Mouse (Mus musculus) heart, embryonic 13.5 days (tissue): ENCODE results near the gene Pten. TPM values are rescaled to one million over a fixed set of nuclear protein-coding genes. Genes with fewer than 3 reads are reported as not detected.
"Not testable (repeated sequence)": the region's sequence is repeated elsewhere in the genome, so short reads cannot be mapped to it uniquely, and the experiment has no call there.

Source experiments
- ATAC-seq: fragments of 200-750 bp; cut with Nextera tagmentation; 2 replicates; pipeline ENCODE4 v1.8.0; 2017; ENCODE audit warnings: moderate TSS enrichment; ENCODE audit not compliant: insufficient number of reproducible peaks, low FRiP score, low TSS enrichment; ENCODE audit errors: extremely low read depth
- H3K27ac ChIP-seq: fragments of 300-500 bp; sonication (generic); replicated peaks from 2 replicates; pipeline ENCODE4 v1.5.1; 2015; ENCODE audit warnings: moderate library complexity, mild to moderate bottlenecking, inconsistent platforms
- H3K27me3 ChIP-seq: fragments of 300-500 bp; sonication (generic); replicated peaks from 2 replicates; pipeline ENCODE4 v1.6.1; 2015; ENCODE audit warnings: mild to moderate bottlenecking, inconsistent platforms
- H3K36me3 ChIP-seq: fragments of 300-500 bp; sonication (generic); 2 replicates; pipeline ENCODE4 v1.6.1; 2015; ENCODE audit warnings: mild to moderate bottlenecking, inconsistent platforms
- H3K4me1 ChIP-seq: fragments of 300-500 bp; sonication (generic); 2 replicates; pipeline ENCODE4 v1.6.1; 2015; ENCODE audit warnings: inconsistent platforms
- H3K4me2 ChIP-seq: fragments of 300-500 bp; sonication (generic); 2 replicates; pipeline ENCODE4 v1.6.1; 2015; ENCODE audit warnings: inconsistent platforms, mild to moderate bottlenecking, moderate library complexity
- H3K4me3 ChIP-seq: fragments of 300-500 bp; sonication (generic); 2 replicates; pipeline ENCODE4 v1.5.1; 2015; ENCODE audit warnings: moderate library complexity, mild to moderate bottlenecking, inconsistent platforms
- H3K9ac ChIP-seq: fragments of 300-500 bp; sonication (generic); 2 replicates; pipeline ENCODE4 v1.6.1; 2015; ENCODE audit warnings: inconsistent platforms, mild to moderate bottlenecking, moderate library complexity
- H3K9me3 ChIP-seq: fragments of 300-500 bp; sonication (generic); 2 replicates; pipeline ENCODE4 v1.6.1; 2016; ENCODE audit warnings: inconsistent platforms
- WGBS: fragments of 180-500 bp; shearing (Covaris S2); methylation state at CpG from one replicate; pipeline ENCODE4 v1.1.7; 2015; ENCODE audit warnings: mixed read lengths; 5-methylcytosine and 5-hydroxymethylcytosine counted together
- polyA plus RNA-seq: library from polyadenylated mRNA; unstranded; fragments of >200 nt; fragmentation: Nextera tagmentation; extraction: Ambion mirVana; gene quantifications from 2 replicates; pipeline ENCODE4 v1.2.1, GENCODE M21; 2015

The Pten gene
- polyA plus RNA-seq, 1 experiment from 2014 or later, result 3.9 TPM

DNA sequence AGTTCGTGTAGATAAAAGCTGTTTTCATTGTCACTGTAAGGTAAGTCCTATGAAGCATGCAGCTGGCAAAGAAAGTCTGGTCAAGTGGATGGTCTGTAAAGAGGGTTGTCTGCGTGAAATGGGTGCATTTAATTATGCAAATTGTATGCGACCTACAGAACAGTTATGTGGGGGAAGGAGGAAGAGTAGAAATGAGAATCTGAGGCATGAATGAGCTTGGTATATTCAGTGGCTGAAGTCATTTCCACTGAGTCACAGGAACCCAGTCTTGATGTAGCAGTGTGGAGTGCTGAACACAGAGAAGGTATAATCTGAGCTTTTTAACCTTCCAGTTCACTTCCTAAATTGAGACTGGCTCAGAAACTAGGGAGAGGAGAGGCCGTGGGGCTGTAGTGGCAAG, 61.5 kb downstream of the Pten start:
- no peaks in the 10 kb centered on the region for H3K9me3 ChIP-seq
- H3K9ac ChIP-seq, result no peak overlapping the region
- H3K4me1 ChIP-seq, result no peaks in the 10 kb centered on the region
- ATAC-seq, result no peak
- 81% methylated on average over 4 of the region's 4 CpGs for WGBS
- peaks cover 45% of the 10 kb centered on the region for H3K36me3 ChIP-seq
- H3K4me3 ChIP-seq, result no peak overlapping the region
- H3K27me3 ChIP-seq, result no peaks in the 10 kb centered on the region
- H3K4me2 ChIP-seq, result no peak overlapping the region
- H3K27ac ChIP-seq, result no peak overlapping the region

DNA sequence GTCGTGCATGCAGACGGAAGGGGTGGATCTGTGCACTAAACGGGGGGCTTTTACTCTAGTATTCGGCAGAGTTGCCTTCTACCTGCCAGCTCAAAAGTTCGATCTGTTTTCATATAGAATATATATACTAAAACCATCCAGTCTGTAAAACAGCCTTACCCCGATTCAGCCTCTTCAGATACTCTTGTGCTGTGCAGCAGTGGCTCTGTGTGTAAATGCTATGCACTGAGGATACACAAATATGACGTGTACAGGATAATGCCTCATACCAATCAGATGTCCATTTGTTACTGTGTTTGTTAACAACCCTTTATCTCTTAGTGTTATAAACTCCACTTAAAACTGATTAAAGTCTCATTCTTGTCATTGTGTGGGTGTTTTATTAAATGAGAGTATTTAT, 65.7 kb downstream of the Pten start:
- H3K27ac ChIP-seq, ATAC-seq, H3K27me3 ChIP-seq, H3K9me3 ChIP-seq, H3K9ac ChIP-seq, H3K4me3 ChIP-seq, H3K4me2 ChIP-seq, H3K4me1 ChIP-seq: not testable (repeated sequence)
- H3K36me3 ChIP-seq, result peaks cover 26% of the 10 kb centered on the region
- no CpG with 5 or more reads among the region's 7 CpGs for WGBS

DNA sequence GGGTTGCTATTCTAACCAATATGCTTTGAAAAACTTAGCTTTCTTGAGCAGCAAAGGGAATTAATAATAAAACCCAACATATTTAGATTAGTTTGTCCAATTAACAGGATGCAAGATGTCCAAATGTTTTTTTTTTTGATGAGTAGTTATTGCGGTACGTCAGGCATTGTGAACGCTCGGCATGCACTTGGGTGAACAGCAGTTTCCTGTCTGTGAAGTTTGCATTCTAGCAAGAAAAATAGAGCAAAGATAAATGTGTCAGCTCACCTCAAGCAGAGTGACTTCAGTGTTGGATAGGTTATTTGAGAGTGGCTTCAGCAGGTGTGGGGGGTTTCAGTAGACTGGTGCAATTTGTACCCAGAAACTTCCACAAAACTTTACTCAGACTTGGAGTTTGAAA, 69.3 kb downstream of the Pten start:
- no peak for ATAC-seq
- WGBS, result 72% methylated on average over 4 of the region's 4 CpGs

DNA sequence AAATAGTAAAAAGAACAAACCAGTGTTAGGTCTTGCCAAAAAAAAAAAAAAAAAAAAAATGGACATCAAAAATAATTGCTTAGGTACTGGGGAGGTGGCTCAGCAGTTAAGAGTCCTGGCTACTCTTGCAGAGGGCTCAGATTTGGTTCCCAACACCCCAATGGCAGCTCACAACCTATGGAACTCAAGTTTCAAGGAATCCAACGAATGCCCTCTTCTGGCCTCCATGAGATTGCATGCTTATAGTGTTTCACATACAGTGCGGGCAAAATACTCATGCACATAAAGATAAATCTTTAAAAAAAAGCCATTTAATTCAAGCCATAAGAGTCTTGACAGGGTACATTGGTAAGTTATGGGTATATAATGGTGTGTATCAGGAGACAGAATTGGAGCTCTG, 72.6 kb downstream of the Pten start:
- Histone ChIP-seq H3K36me3 (no peaks in the 10 kb centered on the region), H3K4me3 (no peak overlapping the region), H3K9me3 (no peaks in the 10 kb centered on the region), H3K27me3 (no peaks in the 10 kb centered on the region), H3K27ac (no peak overlapping the region), H3K4me2 (no peak overlapping the region), H3K9ac (no peak overlapping the region), H3K4me1 (no peaks in the 10 kb centered on the region)
- ATAC-seq, result no peak
- 86% methylated on average over 2 of the region's 2 CpGs for WGBS

More for the DNA sequence above, 69.3 kb downstream of the Pten start:
- Histone ChIP-seq H3K4me1 (no peaks in the 10 kb centered on the region), H3K4me2 (no peak overlapping the region), H3K27ac (no peak overlapping the region), H3K4me3 (no peak overlapping the region), H3K36me3 (no peaks in the 10 kb centered on the region), H3K9ac (no peak overlapping the region), H3K9me3 (no peaks in the 10 kb centered on the region), H3K27me3 (no peaks in the 10 kb centered on the region)

DNA sequence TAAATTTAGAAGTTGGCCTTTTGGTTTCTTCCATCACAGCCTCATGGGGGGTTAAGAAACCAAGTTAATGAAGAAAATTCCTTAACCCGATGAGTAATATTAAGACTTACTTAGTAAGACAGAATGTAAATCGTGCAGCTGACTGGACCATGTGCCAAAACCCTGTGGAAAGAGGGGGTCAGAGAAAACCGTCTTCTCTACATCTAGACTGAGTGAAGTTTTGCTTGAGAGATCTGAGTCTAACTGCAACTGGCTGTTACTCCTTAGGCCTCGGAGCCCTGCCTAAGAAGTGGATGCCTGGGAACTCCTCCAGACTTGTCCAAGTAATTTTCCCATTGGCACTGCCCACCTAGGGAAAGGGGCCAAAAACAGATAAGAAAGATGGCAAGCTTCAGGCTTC, 74.0 kb downstream of the Pten start:
- Histone ChIP-seq H3K27ac (no peak overlapping the region), H3K9me3 (no peaks in the 10 kb centered on the region), H3K9ac (no peak overlapping the region), H3K4me2 (no peak overlapping the region), H3K4me1 (no peaks in the 10 kb centered on the region), H3K27me3 (no peaks in the 10 kb centered on the region), H3K4me3 (no peak overlapping the region), H3K36me3 (no peaks in the 10 kb centered on the region)
- WGBS, result 90% methylated on average over 4 of the region's 4 CpGs
- no peak for ATAC-seq

DNA sequence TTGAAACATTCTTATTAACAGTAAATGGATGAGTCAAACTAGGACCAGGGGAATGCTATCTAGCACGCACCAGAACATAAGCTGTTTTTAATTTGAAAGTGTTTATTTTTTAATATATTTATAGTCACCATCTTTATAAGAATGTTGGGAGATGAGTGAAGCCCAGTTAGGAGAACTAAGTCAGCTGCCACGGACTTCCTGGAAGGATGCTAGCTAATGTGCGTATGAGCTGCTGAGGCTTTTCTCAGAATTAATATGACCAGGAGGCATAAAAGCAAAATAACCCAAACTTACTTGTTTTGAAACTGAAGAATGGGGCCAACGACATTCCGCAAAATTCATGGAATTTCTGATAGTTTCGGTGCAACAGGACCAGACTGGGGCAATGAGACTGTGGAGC, 83.2 kb downstream of the Pten start:
- H3K27ac ChIP-seq, result no peak overlapping the region
- no peak for ATAC-seq
- H3K27me3 ChIP-seq, result no peaks in the 10 kb centered on the region
- no peaks in the 10 kb centered on the region for H3K4me1 ChIP-seq
- no peak overlapping the region for H3K4me3 ChIP-seq
- WGBS, result 88% methylated on average over 6 of the region's 6 CpGs
- H3K9me3 ChIP-seq, result peaks cover 7% of the 10 kb centered on the region; the same call in 1 of the 2 replicates
- no peak overlapping the region for H3K9ac ChIP-seq
- H3K4me2 ChIP-seq, result no peak overlapping the region
- H3K36me3 ChIP-seq, result 0 out of 2 replicates have a peak, but pooled peaks cover 3% of the 10 kb centered on the region

DNA sequence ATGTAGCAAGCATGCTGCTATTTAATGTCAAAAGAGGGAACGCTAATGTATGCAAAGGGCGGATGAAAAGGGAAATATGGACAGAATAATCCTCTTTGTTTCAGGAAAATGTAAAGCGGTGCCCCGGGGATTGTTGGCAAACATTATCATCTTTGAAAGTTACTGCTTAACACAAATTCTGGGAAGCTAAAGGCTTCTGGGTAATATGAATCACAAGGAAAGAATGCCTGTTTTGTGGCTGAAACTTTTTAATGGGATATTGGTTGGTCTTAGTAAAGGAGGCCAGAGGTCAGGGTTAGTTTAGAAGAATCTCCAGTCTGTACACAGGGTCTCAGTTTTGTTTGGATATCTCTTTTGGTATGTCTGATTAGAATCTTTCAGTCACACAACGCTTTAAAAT, 87.2 kb downstream of the Pten start:
- H3K27me3 ChIP-seq, result no peaks in the 10 kb centered on the region
- H3K27ac ChIP-seq, result no peak overlapping the region
- H3K9me3 ChIP-seq, result no peaks in the 10 kb centered on the region
- no peak for ATAC-seq
- H3K36me3 ChIP-seq, result no peaks in the 10 kb centered on the region
- WGBS, result 78% methylated on average over 5 of the region's 5 CpGs
- H3K4me2 ChIP-seq, result no peak overlapping the region
- H3K4me3 ChIP-seq, result no peak overlapping the region
- no peaks in the 10 kb centered on the region for H3K4me1 ChIP-seq
- H3K9ac ChIP-seq, result no peak overlapping the region

DNA sequence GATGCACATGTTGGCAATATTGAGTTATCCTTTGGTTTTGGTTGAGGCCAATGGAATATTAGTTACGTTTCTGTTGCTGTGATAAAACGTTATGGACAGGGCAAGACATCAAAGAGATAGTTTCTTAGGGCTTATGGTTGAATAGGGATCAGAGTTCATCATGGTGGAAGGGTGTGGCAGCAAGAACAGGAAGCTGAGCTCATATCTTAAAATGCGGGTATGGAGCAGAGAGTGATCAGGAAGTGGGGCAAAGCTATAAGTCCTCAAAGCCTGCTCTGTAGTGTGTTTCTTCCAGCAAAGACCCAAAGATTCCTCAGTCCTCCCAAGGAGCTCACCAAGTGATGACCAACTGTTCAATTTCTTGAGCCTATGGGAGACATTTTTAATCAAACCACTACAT, 90.7 kb downstream of the Pten start:
- no peaks in the 10 kb centered on the region for H3K27me3 ChIP-seq
- H3K9me3 ChIP-seq, result no peaks in the 10 kb centered on the region
- H3K4me3 ChIP-seq, result no peak overlapping the region
- no peak overlapping the region for H3K4me2 ChIP-seq
- WGBS, result 65% methylated on average over 3 of the region's 3 CpGs
- H3K4me1 ChIP-seq, result no peaks in the 10 kb centered on the region
- no peaks in the 10 kb centered on the region for H3K36me3 ChIP-seq
- H3K9ac ChIP-seq, result no peak overlapping the region
- ATAC-seq, result no peak
- H3K27ac ChIP-seq, result no peak overlapping the region

DNA sequence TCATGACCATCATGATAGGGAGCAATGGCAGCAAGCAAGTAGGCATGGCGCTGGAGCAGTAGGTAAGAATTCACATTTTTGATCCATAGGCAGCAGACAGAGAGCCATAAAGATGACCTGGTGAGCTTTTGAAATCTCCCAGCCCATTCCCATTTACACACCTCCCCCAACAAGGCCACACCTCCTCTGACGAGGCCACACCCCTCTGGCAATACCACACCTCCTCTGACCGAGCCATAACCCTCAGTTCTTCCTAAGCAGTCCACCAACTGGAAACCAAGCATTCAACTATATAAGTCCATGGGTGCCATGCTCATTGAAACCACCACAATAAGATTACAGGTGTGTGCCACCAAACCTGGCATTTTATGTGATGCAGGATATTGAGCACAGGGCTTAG, 95.0 kb downstream of the Pten start:
- Histone ChIP-seq H3K4me1 (no peaks in the 10 kb centered on the region), H3K9ac (no peak overlapping the region), H3K9me3 (no peaks in the 10 kb centered on the region), H3K27me3 (no peaks in the 10 kb centered on the region), H3K4me3 (no peak overlapping the region), H3K4me2 (no peak overlapping the region), H3K36me3 (no peaks in the 10 kb centered on the region), H3K27ac (no peak overlapping the region)
- WGBS, result 75% methylated on average over 3 of the region's 3 CpGs
- no peak for ATAC-seq

DNA sequence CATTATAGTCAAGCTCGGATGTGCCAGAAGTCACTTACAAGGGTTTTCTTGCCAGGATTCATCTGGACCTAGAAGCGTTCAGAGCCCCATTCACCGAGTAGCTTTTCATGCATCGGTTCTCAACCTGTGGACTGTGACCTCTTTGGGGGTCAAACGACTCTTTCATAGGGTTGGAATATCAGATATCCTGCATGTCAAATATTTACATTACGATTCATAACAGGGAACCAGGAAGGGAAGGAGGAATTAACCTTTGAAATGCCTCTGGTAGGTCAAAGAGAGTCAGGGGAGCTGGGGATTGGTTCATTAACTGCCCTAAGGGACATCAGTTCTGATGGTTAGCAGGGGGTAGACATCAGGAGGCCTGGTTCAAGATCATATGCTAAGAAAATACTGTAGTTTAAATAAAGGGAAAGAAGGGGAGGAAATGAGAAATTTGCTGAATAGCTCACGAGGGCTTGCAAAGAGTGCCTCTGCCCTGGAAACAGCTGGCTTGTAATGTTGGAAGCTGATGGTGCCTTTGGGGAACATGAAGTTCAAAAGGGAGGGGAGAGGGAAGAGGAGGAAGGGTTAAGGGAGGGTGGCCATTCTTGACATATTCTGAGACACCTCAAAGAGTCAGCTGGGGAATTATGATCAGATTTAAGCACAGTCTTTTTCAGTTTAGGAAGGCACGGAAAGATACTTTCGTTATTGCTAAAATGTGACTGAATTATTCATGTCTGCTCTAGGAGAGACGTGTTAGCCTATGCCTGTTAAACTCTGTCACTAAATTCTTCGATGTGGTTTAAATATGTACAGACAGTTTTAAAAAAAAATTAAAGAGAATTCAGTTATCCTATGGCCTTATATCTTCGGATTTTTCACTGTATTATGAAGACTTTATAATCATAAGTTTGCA, 104.6 kb downstream of the Pten start:
- WGBS, result 72% methylated on average over 12 of the region's 12 CpGs
- Histone ChIP-seq H3K9me3 (no peaks in the 10 kb centered on the region), H3K27me3 (peaks cover 9% of the 10 kb centered on the region), H3K9ac (no peak overlapping the region), H3K4me1 (peaks cover 2% of the 10 kb centered on the region), H3K4me3 (no peak overlapping the region), H3K4me2 (no peak overlapping the region), H3K36me3 (no peaks in the 10 kb centered on the region), H3K27ac (no peak overlapping the region)
- no peak for ATAC-seq

DNA sequence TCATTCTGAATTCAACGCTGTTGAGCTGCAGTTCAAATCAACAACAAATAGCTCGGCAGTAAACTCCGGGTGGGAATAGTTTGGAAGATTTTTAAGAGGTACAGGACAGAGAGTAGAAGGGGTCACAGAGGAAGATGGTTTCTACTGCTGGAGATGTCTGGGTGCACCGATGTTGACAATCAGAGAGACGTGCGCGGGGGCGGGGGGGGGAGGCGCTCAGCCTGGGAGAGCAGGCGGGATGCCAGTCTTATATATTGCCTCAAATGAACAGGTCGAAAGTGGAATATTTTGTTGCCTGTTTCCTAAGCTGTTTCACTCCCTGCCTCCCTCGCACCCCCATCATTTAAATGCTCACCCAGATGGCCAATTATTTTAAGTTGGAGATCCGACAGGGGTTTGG, 109.5 kb downstream of the Pten start:
- no peak for ATAC-seq
- Histone ChIP-seq H3K9ac (peak overlapping the region; percentile 50), H3K4me2 (peak overlapping the region; percentile 64), H3K27ac (no peak overlapping the region), H3K9me3 (no peaks in the 10 kb centered on the region), H3K4me3 (peak overlapping the region; percentile 35), H3K4me1 (peaks cover 13% of the 10 kb centered on the region), H3K27me3 (peaks cover 22% of the 10 kb centered on the region), H3K36me3 (no peaks in the 10 kb centered on the region)
- 12% methylated on average over 13 of the region's 13 CpGs for WGBS
